Mouse (Mus musculus) C2C12 (cell line): ENCODE data around the gene Ttc38. TPM values are rescaled to one million over a fixed set of nuclear protein-coding genes. Genes with fewer than 3 reads are reported as not detected.

Experiments used
- H3K27me3 ChIP-seq: one replicate; pipeline ENCODE4 v1.6.1; 2011; ENCODE audit not compliant: control insufficient read depth, insufficient read depth, insufficient read length
- H3K36me3 ChIP-seq: one replicate; pipeline ENCODE4 v1.6.1; 2011; ENCODE audit not compliant: control insufficient read depth, insufficient read depth
- H3K4me3 ChIP-seq: one replicate; pipeline ENCODE4 v1.5.1; 2011; ENCODE audit warnings: mild to moderate bottlenecking, control low read depth; ENCODE audit not compliant: poor library complexity, insufficient read depth, severe bottlenecking
- H3K79me2 ChIP-seq: one replicate; pipeline ENCODE4 v1.6.1; 2011; ENCODE audit not compliant: control insufficient read depth, insufficient read depth
- H3K79me3 ChIP-seq: one replicate; pipeline ENCODE4 v1.6.1; 2011; ENCODE audit warnings: low read depth, control low read depth
- H3ac ChIP-seq: one replicate; pipeline ENCODE3; 2011; ENCODE audit warnings: low read depth; ENCODE audit not compliant: control insufficient read depth, insufficient read length
- CEBPB ChIP-seq: IDR thresholded peaks from one replicate; pipeline ENCODE4 v1.6.1; 2011; ENCODE audit warnings: low read depth, mild to moderate bottlenecking, control low read depth, moderate library complexity
- CTCF ChIP-seq: IDR thresholded peaks from one replicate; pipeline ENCODE4 v1.5.1; 2011; ENCODE audit not compliant: control insufficient read depth, insufficient read depth, insufficient read length
- FOSL1 ChIP-seq: IDR thresholded peaks from one replicate; pipeline ENCODE4 v1.8.0; 2011; ENCODE audit warnings: mild to moderate bottlenecking, low read length; ENCODE audit not compliant: poor library complexity, insufficient read depth, severe bottlenecking
- MAX ChIP-seq: IDR thresholded peaks from one replicate; pipeline ENCODE4 v1.6.1; 2011; ENCODE audit warnings: mild to moderate bottlenecking, control low read depth
- MYOD1 ChIP-seq: IDR thresholded peaks from one replicate; pipeline ENCODE4 v1.6.1; 2011; ENCODE audit warnings: low read depth; ENCODE audit not compliant: control insufficient read depth, insufficient read length
- MYOG ChIP-seq: IDR thresholded peaks from one replicate; pipeline ENCODE4 v1.6.1; 2011; ENCODE audit not compliant: control insufficient read depth, insufficient read length; ENCODE audit errors: extremely low read depth
- USF1 ChIP-seq: IDR thresholded peaks from one replicate; pipeline ENCODE4 v1.6.1; 2011; ENCODE audit warnings: low read depth, mild to moderate bottlenecking, control low read depth, moderate library complexity
- polyA plus RNA-seq: library from polyadenylated mRNA; unstranded; fragments of >200 nt; fragmentation: generic; extraction: Trizol; gene quantifications from one replicate; pipeline ENCODE4 v1.2.1, GENCODE M21; 2012; ENCODE audit warnings: missing spikeins

Ttc38 gene
- polyA plus RNA-seq, 1 experiment = 0.07 TPM

- Histone ChIP-seq H3K36me3 (no peaks in the 10 kb centered on the region), H3K79me2 (no peaks in the 10 kb centered on the region), H3K79me3 (no peaks in the 10 kb centered on the region), H3ac (peak overlapping the region; percentile 82), H3K27me3 (peaks cover 22% of the 10 kb centered on the region), H3K4me3 (peak overlapping the region; percentile 62)
- TF ChIP-seq MYOG (no peak), CEBPB (no peak), MYOD1 (peak; percentile 22)
Measured at GRCm38 (mm10) chr15:85810806-85811521, 21.1 kb upstream of the Ttc38 start.

GRCm38 (mm10) chr15:85811535-85812277 lies 20.4 kb upstream of the Ttc38 start, which contains the start of gene Cdpf1:
Gene Cdpf1, minus strand, starts transcription at chr15:85811697.
- Histone ChIP-seq H3K36me3 (no peaks in the 10 kb centered on the region), H3K4me3 (peak within 1 kb of the TSS; percentile 62), H3ac (peak within 1 kb of the TSS; percentile 82), H3K79me2 (no peaks in the 10 kb centered on the region), H3K27me3 (peaks cover 30% of the 10 kb centered on the region), H3K79me3 (no peaks in the 10 kb centered on the region)
- TF ChIP-seq MYOG (no peak), MAX (peak; percentile 55)

- H3K79me2 ChIP-seq = no peaks in the 10 kb centered on the region
- no peaks in the 10 kb centered on the region for H3K36me3 ChIP-seq
Measured at GRCm38 (mm10) chr15:85813428-85813827, 18.7 kb upstream of the Ttc38 start.

GRCm38 (mm10) chr15:85821203-85822010 lies 10.7 kb upstream of the Ttc38 start, which contains the start of gene Pkdrej:
Gene Pkdrej, minus strand, starts transcription at chr15:85821734.
- TF ChIP-seq CTCF = no peak
- no peak for TF ChIP-seq CEBPB
- TF ChIP-seq USF1 = no peak
- no peak for TF ChIP-seq FOSL1
- TF ChIP-seq MYOD1 = no peak
- TF ChIP-seq MYOG = no peak
- no peak for TF ChIP-seq MAX
- H3ac ChIP-seq = no peak within 1 kb of the TSS
- H3K4me3 ChIP-seq = no peak within 1 kb of the TSS
- no peaks in the 10 kb centered on the region for H3K36me3 ChIP-seq
- H3K79me2 ChIP-seq = no peaks in the 10 kb centered on the region
- no peaks in the 10 kb centered on the region for H3K79me3 ChIP-seq
- peaks cover 88% of the 10 kb centered on the region for H3K27me3 ChIP-seq

More at GRCm38 (mm10) chr15:85813428-85813827, 18.7 kb upstream of the Ttc38 start:
- Histone ChIP-seq H3K27me3 (peaks cover 47% of the 10 kb centered on the region), H3ac (no peak overlapping the region), H3K79me3 (no peaks in the 10 kb centered on the region), H3K4me3 (no peak overlapping the region)
- no peak for TF ChIP-seq CTCF
- TF ChIP-seq MYOD1 = no peak
- no peak for TF ChIP-seq MYOG
- TF ChIP-seq FOSL1 = no peak
- TF ChIP-seq MAX = no peak

- Histone ChIP-seq H3K79me2 (no peaks in the 10 kb centered on the region), H3K4me3 (no peak overlapping the region), H3ac (no peak overlapping the region), H3K79me3 (no peaks in the 10 kb centered on the region), H3K36me3 (no peaks in the 10 kb centered on the region), H3K27me3 (peaks cover 88% of the 10 kb centered on the region)
- TF ChIP-seq CTCF = no peak
- TF ChIP-seq MAX = no peak
- no peak for TF ChIP-seq CEBPB
- no peak for TF ChIP-seq MYOG
- no peak for TF ChIP-seq MYOD1
- TF ChIP-seq FOSL1 = no peak
- no peak for TF ChIP-seq USF1
Measured at GRCm38 (mm10) chr15:85822011-85822359, 10.1 kb upstream of the Ttc38 start.
